Mouse (Mus musculus): ENCODE results near the gene Cdk2. TPM values are rescaled to one million over a fixed set of nuclear protein-coding genes. Genes with fewer than 3 reads are reported as not detected.

Gene Cdk2
- total RNA-seq, 2 experiments from 2014 or later: 63.4 to 85.3 TPM

GRCm38 (mm10) chr10:128705317-128705693 lies 474 bp upstream of the Cdk2 start:
- no peak for ATAC-seq (ENCODE audit: poor library complexity, severe bottlenecking)

- peak; percentile 13 for ATAC-seq (ENCODE audit: poor library complexity, severe bottlenecking)
Measured at GRCm38 (mm10) chr10:128703895-128704294, 936 bp downstream of the Cdk2 start, which contains the start of gene Pmel. Pmel (plus strand) TSS chr10:128704195.

- ATAC-seq (ENCODE audit: poor library complexity, severe bottlenecking): peak; percentile 51
Measured at GRCm38 (mm10) chr10:128702328-128703007, 2.4 kb downstream of the Cdk2 start.

GRCm38 (mm10) chr10:128700712-128701111 lies 4.1 kb downstream of the Cdk2 start:
- no peak for ATAC-seq (ENCODE audit: poor library complexity, severe bottlenecking)

- no peak for ATAC-seq (ENCODE audit: poor library complexity, severe bottlenecking)
Measured at GRCm38 (mm10) chr10:128699611-128700010, 5.2 kb downstream of the Cdk2 start.

GRCm38 (mm10) chr10:128699006-128699405 lies 5.8 kb downstream of the Cdk2 start:
- no peak for ATAC-seq (ENCODE audit: poor library complexity, severe bottlenecking)

- ATAC-seq (ENCODE audit: poor library complexity, severe bottlenecking): no peak
Measured at GRCm38 (mm10) chr10:128697072-128697725, 7.6 kb downstream of the Cdk2 start.

GRCm38 (mm10) chr10:128695992-128696807 lies 8.6 kb downstream of the Cdk2 start, which contains the start of gene Rab5b:
Rab5b (minus strand) TSS chr10:128696264.
- ATAC-seq (ENCODE audit: poor library complexity, severe bottlenecking): peak; percentile 88

GRCm38 (mm10) chr10:128695411-128695991 lies 9.3 kb downstream of the Cdk2 start:
- peak; percentile 33 for ATAC-seq (ENCODE audit: poor library complexity, severe bottlenecking)

GRCm38 (mm10) chr10:128674469-128675008 lies 30.3 kb downstream of the Cdk2 start:
- peak; percentile 58 for ATAC-seq (ENCODE audit: poor library complexity, severe bottlenecking)

GRCm38 (mm10) chr10:128673763-128674468 lies 30.9 kb downstream of the Cdk2 start, which contains the start of gene Suox:
Suox (minus strand) TSS chr10:128674073.
- peak; percentile 85 for ATAC-seq (ENCODE audit: poor library complexity, severe bottlenecking)

GRCm38 (mm10) chr10:128671148-128671547 lies 33.7 kb downstream of the Cdk2 start:
- no peak for ATAC-seq (ENCODE audit: poor library complexity, severe bottlenecking)

GRCm38 (mm10) chr10:128668790-128669672 lies 35.8 kb downstream of the Cdk2 start:
- ATAC-seq (ENCODE audit: poor library complexity, severe bottlenecking): 0 out of 2 replicates have a peak, but pooled peaks have one; percentile 6

GRCm38 (mm10) chr10:128665806-128666205 lies 39.0 kb downstream of the Cdk2 start:
- ATAC-seq (ENCODE audit: poor library complexity, severe bottlenecking): no peak

GRCm38 (mm10) chr10:128665307-128665706 lies 39.5 kb downstream of the Cdk2 start:
- ATAC-seq (ENCODE audit: poor library complexity, severe bottlenecking): no peak

- no peak for ATAC-seq (ENCODE audit: poor library complexity, severe bottlenecking)
Measured at GRCm38 (mm10) chr10:128664808-128665207, 40.0 kb downstream of the Cdk2 start.

- ATAC-seq (ENCODE audit: poor library complexity, severe bottlenecking): peak; percentile 41
Measured at GRCm38 (mm10) chr10:128663441-128664220, 41.2 kb downstream of the Cdk2 start.

GRCm38 (mm10) chr10:128662465-128662864 lies 42.4 kb downstream of the Cdk2 start:
- ATAC-seq (ENCODE audit: poor library complexity, severe bottlenecking): peak; percentile 36; the same call in 1 of the 2 replicates
